Mouse (Mus musculus): ENCODE measurements around the gene Fmo1. TPM values are rescaled to one million over a fixed set of nuclear protein-coding genes. Genes with fewer than 3 reads are reported as not detected.
A peak's percentile ranks its signal among the peaks of the same experiment; 100 is the strongest.

The Fmo1 gene
- 488 and 529 TPM in 2 replicates for polyA plus RNA-seq (2012; rRNA removed)

GRCm38 (mm10) chr1:162866280-162866681, at the start of gene Fmo1:
Fmo1 (minus strand) TSS chr1:162866610.
- Histone ChIP-seq H3K27me3 (replicated peaks; ENCODE audit: control insufficient read depth, insufficient read depth, low read length) (no peaks in the 10 kb centered on the region), H3K27ac (ENCODE audit: insufficient read depth, low read depth, low read length) (peak within 1 kb of the TSS; percentile 35; the same call in 1 of the 2 replicates), H3K4me1 (ENCODE audit: control insufficient read depth, insufficient read depth, low read length) (peaks cover 15% of the 10 kb centered on the region), H3K36me3 (ENCODE audit: control insufficient read depth, insufficient read depth, low read length) (no peaks in the 10 kb centered on the region), H3K4me3 (ENCODE audit: insufficient read depth, low read depth, low read length) (no peak within 1 kb of the TSS)
- DNase-seq, result peak; percentile 41
- WGBS, result 32% methylated on average over 7 of the region's 7 CpGs
- no peak for TF ChIP-seq POLR2A (IDR thresholded peaks at IDR 0.05; ENCODE audit: low read depth, low read length)
- TF ChIP-seq CTCF (conservative IDR thresholded peaks at IDR 0.05; ENCODE audit: insufficient read depth, insufficient read length, low read depth, low read length), result no peak

DNA sequence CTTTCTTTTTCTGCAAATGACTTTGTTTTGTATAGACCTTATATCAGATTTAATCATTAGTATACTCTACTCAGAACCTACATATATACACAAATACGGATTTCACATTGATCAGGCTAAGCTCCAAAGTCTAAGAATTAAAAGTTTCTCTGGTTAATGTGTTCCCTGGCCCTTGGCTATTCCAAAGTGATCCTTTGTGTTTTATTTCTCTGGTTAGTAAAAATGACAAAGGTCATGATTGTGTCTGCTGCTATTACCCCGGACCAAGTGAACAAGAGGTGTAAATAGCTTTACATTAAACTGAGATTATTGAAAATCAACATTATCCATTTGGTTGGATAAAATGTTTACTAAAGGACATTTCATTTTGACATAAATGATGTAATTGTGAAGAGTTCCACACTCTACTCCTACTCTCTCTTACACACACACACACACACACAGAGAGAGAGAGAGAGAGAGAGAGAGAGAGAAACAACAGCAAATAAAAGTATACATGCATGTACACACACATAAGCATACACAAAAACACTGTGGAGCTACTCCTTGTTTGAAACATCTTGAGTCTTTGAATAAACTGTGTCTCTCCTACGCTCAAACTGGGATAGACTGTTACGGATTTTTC, 48.6 kb upstream of the Fmo1 start:
- H3K27ac ChIP-seq (ENCODE audit: insufficient read depth, low read depth, low read length), result no peak overlapping the region
- DNase-seq, result peak; percentile 58
- no peak overlapping the region for H3K4me3 ChIP-seq (ENCODE audit: insufficient read depth, low read depth, low read length)
- no peaks in the 10 kb centered on the region for H3K36me3 ChIP-seq (ENCODE audit: control insufficient read depth, insufficient read depth, low read length)
- WGBS, result 71% methylated on average over 4 of the region's 4 CpGs
- H3K27me3 ChIP-seq (replicated peaks; ENCODE audit: control insufficient read depth, insufficient read depth, low read length), result no peaks in the 10 kb centered on the region
- no peaks in the 10 kb centered on the region for H3K4me1 ChIP-seq (ENCODE audit: control insufficient read depth, insufficient read depth, low read length)
- TF ChIP-seq POLR2A (IDR thresholded peaks at IDR 0.05; ENCODE audit: low read depth, low read length) (no peak), CTCF (conservative IDR thresholded peaks at IDR 0.05; ENCODE audit: insufficient read depth, insufficient read length, low read depth, low read length) (no peak)

DNA sequence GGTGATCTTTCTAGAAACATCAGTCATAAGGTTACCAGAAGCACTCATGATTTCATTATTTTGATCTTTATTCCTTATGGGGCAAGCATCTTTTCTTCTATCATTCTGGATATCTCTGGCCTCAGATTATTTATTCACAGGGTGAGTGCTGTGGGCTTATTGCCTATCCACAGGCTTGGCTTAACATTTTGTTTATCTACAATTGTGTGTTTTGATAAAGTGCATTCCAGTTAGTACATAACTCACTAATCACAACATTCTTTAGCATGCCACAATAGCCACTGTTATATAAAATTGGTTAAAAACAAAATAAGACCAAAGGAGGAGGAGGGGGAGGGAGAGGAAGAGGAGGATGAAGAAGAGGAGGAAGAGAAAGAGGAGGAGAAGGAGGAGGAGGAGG, 45.7 kb upstream of the Fmo1 start:
- Histone ChIP-seq H3K27ac (ENCODE audit: insufficient read depth, low read depth, low read length) (no peak overlapping the region), H3K4me1 (ENCODE audit: control insufficient read depth, insufficient read depth, low read length) (no peaks in the 10 kb centered on the region), H3K4me3 (ENCODE audit: insufficient read depth, low read depth, low read length) (no peak overlapping the region), H3K36me3 (ENCODE audit: control insufficient read depth, insufficient read depth, low read length) (no peaks in the 10 kb centered on the region), H3K27me3 (replicated peaks; ENCODE audit: control insufficient read depth, insufficient read depth, low read length) (no peaks in the 10 kb centered on the region)
- DNase-seq, result no peak
- no peak for TF ChIP-seq CTCF (conservative IDR thresholded peaks at IDR 0.05; ENCODE audit: insufficient read depth, insufficient read length, low read depth, low read length)
- TF ChIP-seq POLR2A (IDR thresholded peaks at IDR 0.05; ENCODE audit: low read depth, low read length), result no peak

- no peak overlapping the region for H3K4me3 ChIP-seq (ENCODE audit: insufficient read depth, low read depth, low read length)
- no peak overlapping the region for H3K27ac ChIP-seq (ENCODE audit: insufficient read depth, low read depth, low read length)
- 54% methylated on average over 4 of the region's 4 CpGs for WGBS
- H3K27me3 ChIP-seq (replicated peaks; ENCODE audit: control insufficient read depth, insufficient read depth, low read length), result no peaks in the 10 kb centered on the region
- no peak for DNase-seq
- no peaks in the 10 kb centered on the region for H3K4me1 ChIP-seq (ENCODE audit: control insufficient read depth, insufficient read depth, low read length)
- no peaks in the 10 kb centered on the region for H3K36me3 ChIP-seq (ENCODE audit: control insufficient read depth, insufficient read depth, low read length)
- TF ChIP-seq POLR2A (IDR thresholded peaks at IDR 0.05; ENCODE audit: low read depth, low read length) (no peak), CTCF (conservative IDR thresholded peaks at IDR 0.05; ENCODE audit: insufficient read depth, insufficient read length, low read depth, low read length) (no peak)
Measured at GRCm38 (mm10) chr1:162901879-162902278, 35.5 kb upstream of the Fmo1 start.

DNA sequence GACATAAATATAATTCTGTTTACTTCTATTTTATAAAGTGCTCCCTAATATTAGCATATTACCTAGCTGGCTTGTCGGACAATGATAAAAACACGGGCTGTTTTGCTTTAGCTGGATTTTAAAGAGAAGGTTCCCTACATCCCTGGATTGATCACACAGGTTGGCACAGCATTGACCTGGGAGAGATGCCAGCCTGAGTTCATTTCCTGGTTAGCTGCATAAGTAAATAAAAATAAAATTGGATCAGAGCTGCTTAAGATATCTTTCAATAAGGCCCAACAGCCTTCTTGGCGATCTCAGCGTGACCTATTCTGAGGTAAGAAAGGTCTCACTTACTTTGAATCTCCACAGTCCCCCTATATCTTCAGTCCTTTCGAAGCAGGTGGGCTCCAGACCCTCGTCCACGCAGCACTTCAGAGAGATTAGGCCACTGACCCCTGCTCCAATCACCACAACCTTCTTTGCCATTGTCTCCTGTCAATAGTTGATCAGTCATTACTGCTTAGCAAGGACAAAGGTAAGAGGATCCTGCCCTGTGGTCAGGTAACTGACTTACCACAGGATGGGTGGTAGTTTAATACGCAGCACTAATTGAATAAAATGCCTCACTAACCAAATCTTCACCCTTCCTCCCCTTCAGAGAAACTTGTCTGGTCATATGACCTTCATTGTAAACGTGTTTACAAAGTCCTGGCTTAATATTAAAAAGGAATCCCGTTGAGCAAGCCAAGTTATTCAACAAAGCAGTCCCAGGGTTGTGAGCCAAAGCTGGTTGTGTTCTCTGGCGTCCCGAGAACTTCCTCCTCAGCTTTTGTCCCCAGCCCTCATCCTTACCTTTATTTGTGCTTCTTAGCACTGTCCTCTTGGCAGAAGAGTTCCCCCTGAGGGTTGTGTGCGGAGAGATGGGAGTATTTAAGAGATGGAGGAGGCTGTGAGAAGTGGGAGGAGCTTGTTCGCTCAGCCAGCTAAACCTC, 31.7 kb upstream of the Fmo1 start, which contains the start of gene Fmo2:
Gene Fmo2, minus strand, starts transcription at position 889 of the 974 bp plus-strand sequence.
- peak; percentile 92 for DNase-seq
- 39% methylated on average over 14 of the region's 14 CpGs for WGBS
- TF ChIP-seq POLR2A (IDR thresholded peaks at IDR 0.05; ENCODE audit: low read depth, low read length), result no peak
- H3K27ac ChIP-seq (ENCODE audit: insufficient read depth, low read depth, low read length), result peak within 1 kb of the TSS; percentile 90
- peak within 1 kb of the TSS; percentile 57 for H3K4me3 ChIP-seq (ENCODE audit: insufficient read depth, low read depth, low read length)
- no peaks in the 10 kb centered on the region; the same call in 1 of the 2 replicates for H3K4me1 ChIP-seq (ENCODE audit: control insufficient read depth, insufficient read depth, low read length)
- no peaks in the 10 kb centered on the region; the same call in 1 of the 2 replicates for H3K36me3 ChIP-seq (ENCODE audit: control insufficient read depth, insufficient read depth, low read length)
- no peaks in the 10 kb centered on the region for H3K27me3 ChIP-seq (replicated peaks; ENCODE audit: control insufficient read depth, insufficient read depth, low read length)

GRCm38 (mm10) chr1:162895900-162896299, 29.5 kb upstream of the Fmo1 start:
- Histone ChIP-seq H3K27me3 (replicated peaks; ENCODE audit: control insufficient read depth, insufficient read depth, low read length) (no peaks in the 10 kb centered on the region), H3K27ac (ENCODE audit: insufficient read depth, low read depth, low read length) (no peak overlapping the region), H3K4me1 (ENCODE audit: control insufficient read depth, insufficient read depth, low read length) (peaks cover 5% of the 10 kb centered on the region; the same call in 1 of the 2 replicates), H3K4me3 (ENCODE audit: insufficient read depth, low read depth, low read length) (peak overlapping the region; percentile 28; the same call in 1 of the 2 replicates), H3K36me3 (ENCODE audit: control insufficient read depth, insufficient read depth, low read length) (no peaks in the 10 kb centered on the region; the same call in 1 of the 2 replicates)
- DNase-seq, result peak; percentile 79
- TF ChIP-seq CTCF (conservative IDR thresholded peaks at IDR 0.05; ENCODE audit: insufficient read depth, insufficient read length, low read depth, low read length) (peak; percentile 71), POLR2A (IDR thresholded peaks at IDR 0.05; ENCODE audit: low read depth, low read length) (no peak)
- WGBS, result 16% methylated on average over 6 of the region's 6 CpGs

- TF ChIP-seq CTCF (conservative IDR thresholded peaks at IDR 0.05; ENCODE audit: insufficient read depth, insufficient read length, low read depth, low read length) (no peak), POLR2A (IDR thresholded peaks at IDR 0.05; ENCODE audit: low read depth, low read length) (no peak)
- Histone ChIP-seq H3K4me3 (ENCODE audit: insufficient read depth, low read depth, low read length) (no peak overlapping the region), H3K4me1 (ENCODE audit: control insufficient read depth, insufficient read depth, low read length) (peaks cover 6% of the 10 kb centered on the region; the same call in 1 of the 2 replicates), H3K36me3 (ENCODE audit: control insufficient read depth, insufficient read depth, low read length) (no peaks in the 10 kb centered on the region; the same call in 1 of the 2 replicates), H3K27ac (ENCODE audit: insufficient read depth, low read depth, low read length) (no peak overlapping the region; the same call in 1 of the 2 replicates), H3K27me3 (replicated peaks; ENCODE audit: control insufficient read depth, insufficient read depth, low read length) (no peaks in the 10 kb centered on the region)
- WGBS, result 87% methylated on average over 6 of the region's 6 CpGs
- no peak for DNase-seq
Measured at GRCm38 (mm10) chr1:162893014-162893413, 26.6 kb upstream of the Fmo1 start.

Data from kidney, adult 2 months (tissue).